Mouse (Mus musculus): ENCODE results near the gene Tnfrsf4.

Gene Tnfrsf4

DNA sequence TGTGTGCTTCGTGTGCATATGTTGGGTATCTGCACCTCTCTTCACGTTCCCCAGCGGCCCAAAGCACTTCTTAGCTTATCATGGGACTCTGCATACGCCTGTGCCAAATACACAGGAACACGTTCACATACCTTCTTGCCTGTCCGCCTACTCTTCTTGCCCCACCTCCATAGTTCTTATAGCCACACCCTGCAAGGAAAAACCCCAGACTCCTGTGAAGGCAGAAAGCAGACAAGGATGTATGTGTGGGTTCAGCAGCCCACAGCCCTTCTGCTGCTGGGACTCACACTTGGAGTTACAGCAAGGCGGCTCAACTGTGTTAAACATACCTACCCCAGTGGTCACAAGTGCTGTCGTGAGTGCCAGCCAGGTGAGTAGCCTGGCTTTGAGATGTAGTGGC is at the start of gene Tnfrsf4:
Tnfrsf4 (plus strand) TSS at position 207 of the 400 bp plus-strand sequence.
- DNase-seq (ENCODE audit: low spot score): no peak

DNA sequence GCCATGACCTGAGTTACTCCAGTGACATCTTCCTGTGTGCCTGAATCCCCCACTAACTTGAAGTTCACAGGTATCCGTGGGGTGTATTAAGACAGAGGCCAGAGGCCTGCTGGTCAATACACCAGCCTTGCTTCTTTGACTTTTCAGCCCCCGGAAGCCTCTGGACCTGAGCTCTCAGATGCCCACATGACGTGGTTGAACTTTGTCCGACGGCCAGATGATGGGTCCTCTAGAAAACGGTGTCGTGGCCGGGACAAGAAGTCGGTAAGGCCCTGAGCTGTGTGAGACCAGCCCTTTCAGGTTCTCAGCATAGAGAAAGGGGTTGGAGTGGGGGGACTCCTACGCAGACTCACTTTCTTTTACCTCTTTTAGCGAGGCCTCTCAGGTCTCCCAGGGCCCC is 49.2 kb upstream of the Tnfrsf4 start:
- DNase-seq (ENCODE audit: low spot score): no peak

DNA sequence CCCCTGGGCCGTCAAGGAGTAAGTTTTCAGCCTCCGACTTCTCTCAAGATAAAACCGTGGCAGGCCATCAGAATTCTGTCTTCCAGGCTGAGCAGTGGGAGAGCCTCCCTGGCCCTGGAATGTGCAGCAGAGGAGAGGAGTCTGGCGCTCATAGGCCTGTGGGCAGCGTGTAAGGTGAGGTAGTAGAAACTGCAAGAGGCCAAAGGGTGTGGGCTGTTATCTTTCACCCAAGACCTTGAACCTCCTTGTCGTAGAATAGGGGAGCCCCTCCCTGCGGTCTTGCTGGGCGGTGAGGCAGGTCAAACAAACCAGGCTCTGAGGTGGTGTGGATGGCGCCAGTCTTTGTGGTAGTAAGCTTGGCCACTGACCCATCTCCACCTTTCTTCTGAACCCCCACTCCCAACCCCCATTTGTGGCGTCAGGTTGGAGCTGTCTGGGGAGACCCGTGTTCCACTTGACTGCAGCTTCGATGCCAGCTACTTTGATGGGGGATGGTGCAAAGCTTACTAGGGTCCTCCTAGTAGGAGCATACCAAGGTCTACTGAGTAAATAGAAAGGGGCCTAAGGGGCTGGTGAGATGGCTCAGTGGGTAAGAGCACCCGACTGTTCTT is 44.5 kb upstream of the Tnfrsf4 start:
- no peak for DNase-seq (ENCODE audit: low spot score)

DNA sequence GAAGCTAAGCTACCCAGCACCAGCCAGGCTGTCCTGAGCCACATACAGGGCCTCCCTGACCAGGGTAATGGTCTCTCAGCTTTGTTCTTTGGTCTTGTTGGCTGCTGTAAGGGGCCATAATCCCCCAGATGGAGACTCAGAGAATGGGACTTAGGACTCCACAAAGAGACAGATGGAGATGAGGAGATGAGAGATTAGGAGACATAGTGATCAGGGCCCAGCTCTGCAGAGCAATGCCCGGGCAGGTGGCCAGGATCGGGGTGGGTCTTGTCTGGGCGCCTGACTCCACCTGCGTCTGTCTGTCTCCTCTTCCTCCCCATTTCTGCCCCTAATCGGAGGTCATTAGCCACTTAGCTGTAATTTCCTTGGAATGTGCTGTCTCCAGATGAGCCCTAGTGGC is 43.4 kb upstream of the Tnfrsf4 start:
- no peak for DNase-seq (ENCODE audit: low spot score)

DNA sequence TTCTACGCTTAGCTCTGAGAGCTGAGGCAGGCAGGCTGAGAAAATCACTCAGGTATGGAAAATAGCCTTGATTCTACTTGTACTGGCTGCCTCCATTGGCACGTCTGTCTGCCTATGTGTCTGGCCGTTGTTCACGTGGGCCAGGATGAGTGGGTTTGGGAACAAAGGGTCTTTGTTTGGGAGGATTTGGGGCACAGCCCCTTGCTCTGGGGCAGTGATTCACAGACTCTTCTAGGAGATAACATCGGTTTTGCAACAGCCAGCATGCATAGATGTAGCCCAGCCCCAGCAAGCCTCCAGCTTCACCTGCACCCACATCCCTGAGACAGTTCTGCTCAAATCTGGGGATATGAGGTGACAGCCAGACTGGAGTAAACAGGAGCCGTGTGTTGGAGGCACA is 41.0 kb upstream of the Tnfrsf4 start:
- DNase-seq (ENCODE audit: low spot score): no peak

DNA sequence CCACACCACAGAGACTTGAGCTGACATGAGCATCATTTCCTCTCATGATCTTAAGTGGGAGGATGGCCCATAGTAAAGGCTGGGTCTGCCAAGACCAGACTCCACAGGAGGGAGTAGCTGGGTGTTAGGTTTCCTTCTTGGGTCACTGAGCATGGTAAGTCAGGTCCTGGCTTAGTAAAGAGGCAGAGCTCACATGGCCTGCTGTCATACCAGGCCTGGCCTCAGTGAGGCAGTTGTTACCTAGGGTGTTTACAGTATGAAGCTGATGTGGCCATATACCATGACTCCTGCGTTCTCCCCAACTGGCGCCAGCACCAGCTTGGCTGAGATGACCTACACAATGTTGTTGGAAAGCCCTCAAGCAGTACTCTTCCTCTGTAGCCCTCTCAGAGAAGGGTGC is 40.4 kb upstream of the Tnfrsf4 start:
- DNase-seq (ENCODE audit: low spot score): no peak

DNA sequence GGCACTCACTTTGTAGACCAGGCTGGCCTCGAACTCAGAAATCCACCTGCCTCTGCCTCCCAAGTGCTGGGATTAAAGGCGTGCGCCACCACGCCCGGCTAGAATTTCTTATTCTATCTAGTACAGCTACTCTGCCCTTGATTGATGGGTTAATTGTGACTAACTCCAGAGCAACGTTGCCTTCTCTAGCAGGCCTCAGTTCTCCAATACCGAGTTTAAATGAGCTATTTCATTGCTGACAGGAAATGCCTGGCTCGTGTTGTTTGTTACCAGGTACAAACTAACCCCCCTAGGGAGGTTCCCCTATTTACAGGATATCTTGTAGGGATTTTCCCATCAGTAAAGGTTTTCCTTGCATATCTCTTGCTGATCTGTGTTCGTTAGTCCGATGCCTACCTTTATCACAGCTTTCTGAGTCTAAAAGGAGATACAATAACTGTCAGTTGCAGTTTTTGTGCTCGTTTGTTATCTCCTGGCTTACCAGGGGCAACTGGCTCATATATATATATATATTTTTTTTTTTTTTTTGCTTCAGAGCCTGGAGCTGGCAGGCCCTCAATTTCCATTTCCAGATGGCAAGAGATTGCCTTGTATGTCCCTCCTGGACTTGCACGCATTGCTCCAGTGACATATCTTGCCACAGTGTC is 32.1 kb upstream of the Tnfrsf4 start:
- DNase-seq (ENCODE audit: low spot score): no peak

DNA sequence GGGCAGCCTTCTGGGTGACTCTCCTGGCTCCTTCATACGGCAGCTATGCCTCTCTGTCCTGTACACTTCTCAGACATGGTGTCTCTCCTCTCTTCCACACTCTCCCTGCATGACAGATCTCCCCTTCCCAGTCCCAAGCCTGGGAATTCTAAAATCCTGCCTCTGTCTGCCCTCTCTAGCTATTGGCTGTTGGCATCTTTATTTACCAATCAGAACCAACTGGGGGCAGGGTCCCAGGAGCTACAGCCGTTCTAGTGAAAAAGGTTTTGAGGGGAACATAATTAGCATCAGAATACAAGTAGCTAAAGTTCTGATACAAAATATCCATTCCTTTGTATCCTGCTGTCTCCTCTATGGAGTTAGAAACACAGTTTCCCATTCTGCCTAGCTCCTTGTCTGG is 29.9 kb upstream of the Tnfrsf4 start:
- no peak for DNase-seq (ENCODE audit: low spot score)

DNA sequence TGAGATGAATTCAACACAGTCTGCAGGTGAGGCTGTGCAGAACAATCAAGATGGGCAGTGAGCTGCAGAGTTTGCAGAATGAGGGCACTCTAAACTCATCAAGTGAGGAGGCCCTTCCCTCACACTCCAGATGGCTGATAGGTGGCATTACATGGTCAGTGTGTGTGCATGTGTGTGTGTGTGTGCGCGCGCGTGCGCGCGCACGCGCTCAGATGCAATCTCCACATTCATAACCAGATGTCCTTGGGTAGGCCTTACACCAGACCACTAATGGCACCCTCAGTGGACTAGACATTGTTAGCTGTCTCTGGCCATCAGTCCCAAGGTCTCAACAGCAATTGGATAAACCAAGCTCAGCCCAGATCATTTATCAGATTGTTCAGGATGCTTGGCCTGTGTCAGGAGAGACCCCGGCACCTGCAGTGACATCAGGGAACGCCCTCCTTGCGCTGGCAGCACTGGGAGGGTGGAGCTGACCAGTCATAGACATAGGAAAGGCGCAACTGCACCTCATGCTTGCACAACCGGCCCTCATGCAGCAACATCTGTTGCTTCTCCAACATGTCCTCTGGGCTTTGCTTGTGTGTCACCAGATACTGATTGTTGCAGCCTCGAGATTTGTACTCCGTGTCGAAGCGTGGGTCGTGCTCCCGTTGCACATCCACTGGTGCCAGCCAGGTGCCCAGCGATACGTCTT is 22.3 kb upstream of the Tnfrsf4 start:
- no peak for DNase-seq (ENCODE audit: low spot score)

DNA sequence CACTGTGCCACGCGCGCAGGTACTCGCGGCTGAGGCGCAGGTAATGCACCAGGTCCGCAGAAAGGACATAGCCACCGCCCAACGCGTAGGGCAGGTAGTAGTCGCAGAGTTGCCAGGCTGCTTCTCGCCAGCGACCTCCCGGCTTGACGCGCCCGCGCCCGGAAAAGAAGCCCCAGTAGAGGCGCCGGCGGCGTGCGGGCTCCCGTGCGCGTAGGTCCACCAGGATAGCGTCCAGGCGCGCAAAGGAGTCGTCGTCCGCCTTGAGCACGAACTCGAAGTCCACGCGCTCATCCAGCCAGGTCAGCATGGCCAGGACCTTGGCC is 21.8 kb upstream of the Tnfrsf4 start:
- peak; percentile 20 for DNase-seq (ENCODE audit: low spot score)

DNA sequence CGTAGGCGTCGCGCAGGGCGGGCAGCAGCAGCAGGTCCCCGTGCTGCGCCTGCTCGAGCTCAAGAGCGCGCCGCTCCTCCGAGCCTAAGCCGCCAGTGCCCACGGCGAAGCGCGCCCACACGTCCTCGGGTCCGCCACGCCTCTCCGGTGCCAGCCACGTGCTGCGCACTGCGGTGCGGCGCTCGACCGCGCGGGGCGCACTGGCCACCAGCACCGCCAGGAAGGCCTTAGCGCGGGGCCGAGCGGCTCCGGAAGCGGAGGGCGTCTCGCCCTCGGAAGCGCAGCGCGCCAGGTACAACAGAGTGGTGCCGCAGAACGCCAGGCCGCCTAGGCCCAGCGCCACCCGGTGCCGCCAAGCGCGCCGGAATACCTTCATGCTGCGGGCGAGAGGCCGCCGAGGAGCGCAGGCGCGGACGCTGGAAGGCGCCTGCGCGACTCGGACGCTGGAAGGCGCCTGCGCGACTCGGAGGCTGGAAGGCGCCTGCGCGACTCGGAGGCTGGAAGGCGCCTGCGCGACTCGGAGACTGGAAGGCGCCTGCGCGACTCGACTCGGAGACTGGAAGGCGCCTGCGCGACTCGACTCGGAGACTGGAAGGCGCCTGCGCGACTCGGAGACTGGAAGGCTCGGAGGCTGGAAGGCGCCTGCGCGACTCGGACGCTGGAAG is 21.3 kb upstream of the Tnfrsf4 start, which contains the start of the genes B3galt6 and Sdf4:
B3galt6 (minus strand) TSS at position 409 of the 665 bp plus-strand sequence.
Sdf4 (plus strand) TSS at position 632 of the 665 bp plus-strand sequence.
- DNase-seq (ENCODE audit: low spot score): peak; percentile 89

DNA sequence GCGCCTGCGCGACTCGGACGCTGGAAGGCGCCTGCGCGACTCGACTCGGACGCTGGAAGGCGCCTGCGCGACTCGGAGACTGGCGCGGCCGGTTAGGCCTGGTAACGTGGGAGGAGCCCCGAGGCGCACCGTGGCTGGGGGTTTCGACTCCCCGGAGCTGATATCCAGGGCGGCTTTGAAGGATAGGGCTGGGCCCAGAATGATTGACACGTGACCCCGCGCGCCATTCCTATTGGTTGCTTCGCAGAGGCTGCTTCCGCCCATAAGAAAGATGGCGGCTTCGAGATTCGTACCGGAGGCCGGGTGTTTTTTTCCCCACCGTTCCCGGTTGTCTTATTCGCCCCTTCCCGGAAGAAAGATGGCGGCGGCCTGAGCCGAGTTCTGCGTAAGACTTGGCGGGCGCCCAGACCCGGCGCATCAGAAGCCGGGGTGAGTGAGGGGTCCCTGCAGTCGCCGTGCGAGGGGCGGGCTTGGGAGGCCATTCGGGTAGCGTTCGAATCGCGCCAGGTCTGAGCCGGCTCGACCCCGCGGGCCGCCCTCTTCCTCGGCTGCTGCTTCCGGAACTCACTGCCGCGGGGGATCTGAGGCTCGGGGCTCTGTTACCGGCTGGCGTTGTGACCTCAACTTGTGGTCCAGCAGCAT is 20.6 kb upstream of the Tnfrsf4 start:
- no peak for DNase-seq (ENCODE audit: low spot score)

DNA sequence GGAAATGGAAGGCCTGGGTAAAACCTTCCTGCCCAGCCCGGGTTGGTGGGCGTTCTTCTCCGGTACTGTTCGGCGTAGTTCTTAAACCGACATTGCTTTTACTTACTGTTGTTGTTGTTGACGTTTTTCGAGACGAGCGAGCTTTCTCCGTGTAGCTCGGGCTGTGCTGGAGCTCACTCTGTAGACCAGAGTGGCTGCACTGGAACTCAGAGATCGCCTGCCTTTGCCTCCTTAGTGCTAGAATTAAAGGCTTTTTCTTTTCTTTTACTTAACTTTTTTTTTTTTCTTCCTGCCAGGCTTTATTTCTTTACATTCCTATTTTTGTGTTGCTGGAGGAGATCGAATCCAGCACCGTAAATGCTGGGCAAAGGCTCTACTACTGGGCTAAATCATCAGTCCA is 20.0 kb upstream of the Tnfrsf4 start:
- no peak for DNase-seq (ENCODE audit: low spot score)

DNA sequence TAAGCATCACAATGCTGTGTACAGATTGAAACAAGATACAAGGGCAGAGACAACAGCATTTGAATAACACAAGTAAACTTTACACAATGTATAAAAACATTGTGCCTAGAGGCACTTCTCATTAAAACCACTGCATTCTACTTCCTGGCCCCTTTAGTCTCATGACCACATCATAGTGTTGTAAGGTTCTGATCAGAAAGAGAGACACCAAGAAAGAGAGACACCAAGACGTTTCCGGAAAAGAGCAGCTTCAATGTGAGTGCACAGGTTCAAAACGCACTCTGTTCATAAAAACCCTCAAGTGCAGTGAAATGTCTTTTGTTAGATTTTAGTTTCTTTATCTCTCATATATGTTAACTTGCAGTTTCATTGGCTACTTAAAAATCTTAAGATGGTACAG is 9.5 kb upstream of the Tnfrsf4 start:
- no peak for DNase-seq (ENCODE audit: low spot score)

DNA sequence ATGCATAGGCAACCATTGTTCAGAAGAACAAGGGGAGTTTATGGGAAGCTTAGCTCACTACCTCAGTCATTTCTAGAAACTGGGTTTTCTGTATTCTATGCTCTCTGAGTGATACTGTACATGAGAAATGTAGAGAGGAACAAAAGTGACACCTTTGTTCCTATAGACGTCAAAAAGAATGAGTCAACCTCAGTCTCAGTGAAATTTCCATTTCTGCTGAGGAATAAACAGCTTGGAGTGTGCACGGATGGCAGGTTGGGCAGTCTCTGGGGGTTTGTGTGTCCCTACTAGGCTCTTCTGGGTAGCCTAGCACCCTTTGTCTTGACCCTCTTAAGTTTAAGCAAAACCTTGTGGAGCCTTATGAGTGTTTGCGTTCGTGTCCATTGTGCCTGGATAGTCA is 5.3 kb upstream of the Tnfrsf4 start:
- DNase-seq (ENCODE audit: low spot score): no peak

DNA sequence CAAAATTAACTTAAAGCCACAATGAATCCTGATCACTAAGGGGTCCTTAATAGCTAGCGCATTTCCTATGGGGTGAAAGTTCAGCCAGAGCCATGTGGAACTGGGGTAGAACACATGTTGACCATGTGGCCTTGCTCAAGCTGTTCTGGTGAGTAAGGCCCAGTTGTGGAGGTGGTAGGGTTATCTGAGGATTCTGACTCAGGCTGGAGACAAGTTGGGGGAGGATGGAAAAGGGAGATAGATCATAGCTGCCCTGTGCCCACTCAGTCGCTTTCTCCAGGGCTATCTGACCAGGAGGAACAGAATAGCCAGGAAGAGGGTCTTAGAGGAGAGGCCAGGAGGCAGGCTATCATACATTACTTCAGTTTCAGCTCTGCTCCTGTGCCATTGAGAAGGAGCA is 793 bp downstream of the Tnfrsf4 start:
- no peak for DNase-seq (ENCODE audit: low spot score)

DNA sequence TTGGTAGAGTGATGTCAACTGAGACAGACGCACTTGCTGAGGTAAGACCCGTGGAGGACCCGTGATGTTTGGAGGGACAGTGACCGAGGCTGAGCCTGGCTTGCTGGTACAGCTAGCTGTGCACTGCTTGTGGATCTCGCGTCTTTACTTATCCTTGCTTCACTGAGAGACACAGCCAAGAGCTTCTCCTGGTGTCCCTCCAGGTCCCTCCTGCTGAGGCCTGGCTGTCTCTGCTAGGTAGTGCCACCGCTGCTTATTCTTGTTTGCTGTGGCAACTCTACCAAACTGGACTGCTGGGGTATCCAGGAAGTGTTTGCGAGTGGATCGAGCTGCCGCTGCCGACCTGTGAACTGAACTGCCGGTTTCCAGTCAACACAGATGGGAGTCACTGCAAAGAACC is 6.1 kb downstream of the Tnfrsf4 start:
- DNase-seq (ENCODE audit: low spot score): no peak

DNA sequence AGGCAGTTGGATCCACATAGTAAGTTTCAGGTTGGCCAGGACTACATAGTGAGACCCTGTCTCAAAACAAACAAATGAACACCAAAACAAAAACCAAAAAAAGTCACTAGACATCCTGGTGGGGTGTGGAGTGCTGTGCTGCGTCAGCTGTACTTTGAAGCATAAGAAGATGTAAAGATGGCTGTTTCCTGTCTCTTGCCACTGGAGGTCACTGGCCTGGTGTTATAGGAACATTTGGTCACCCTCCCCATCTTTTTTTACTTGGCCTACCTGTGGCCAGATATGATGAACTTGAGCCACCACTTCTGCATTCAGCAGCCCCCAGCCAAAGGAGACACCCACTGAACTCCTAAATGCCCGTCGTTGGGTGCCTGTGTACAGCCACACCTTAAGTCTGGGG is 7.7 kb downstream of the Tnfrsf4 start:
- DNase-seq (ENCODE audit: low spot score): no peak

DNA sequence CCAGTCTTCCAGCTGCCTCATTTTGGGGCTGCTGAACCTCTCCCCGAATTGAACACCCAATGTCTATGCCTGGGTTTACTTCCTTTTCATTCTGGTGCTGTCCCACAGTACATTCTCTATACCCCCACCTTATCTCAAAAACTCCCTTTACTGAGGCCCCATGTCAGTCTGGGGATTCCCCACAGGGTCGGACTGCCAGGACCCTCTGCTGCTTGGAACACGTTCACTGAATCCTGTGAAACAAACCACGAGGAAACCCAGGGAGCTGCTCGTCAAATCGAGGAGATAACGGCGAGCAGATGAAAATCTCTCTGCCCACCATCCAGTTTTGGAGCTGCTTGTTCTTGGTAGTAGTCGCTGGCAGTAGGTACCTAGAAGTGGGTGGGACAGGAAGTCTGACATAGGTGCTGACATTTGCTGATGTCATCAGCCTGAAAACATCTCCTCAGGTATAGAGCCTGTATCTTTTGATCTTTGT is 8.3 kb downstream of the Tnfrsf4 start:
- no peak for DNase-seq (ENCODE audit: low spot score)

DNA sequence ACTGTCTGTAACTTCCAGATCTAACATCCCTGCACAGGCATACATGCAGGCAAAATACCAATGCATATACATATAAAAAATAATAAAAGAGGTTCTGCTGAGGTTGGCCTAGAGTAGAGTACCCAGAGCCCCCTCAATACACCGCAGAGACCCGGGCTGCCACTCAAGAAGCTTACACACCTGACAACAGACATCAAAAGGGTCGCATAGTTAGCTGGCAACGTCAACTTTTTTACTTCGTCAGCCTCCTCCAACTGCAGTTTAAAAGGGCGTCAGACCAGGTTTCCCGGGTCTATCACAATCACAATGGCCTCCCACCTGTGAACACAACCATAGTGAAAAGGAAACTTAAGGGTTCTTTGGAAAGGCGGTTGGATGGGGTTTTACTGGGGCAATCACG is 9.9 kb downstream of the Tnfrsf4 start:
- no peak for DNase-seq (ENCODE audit: low spot score)

DNA sequence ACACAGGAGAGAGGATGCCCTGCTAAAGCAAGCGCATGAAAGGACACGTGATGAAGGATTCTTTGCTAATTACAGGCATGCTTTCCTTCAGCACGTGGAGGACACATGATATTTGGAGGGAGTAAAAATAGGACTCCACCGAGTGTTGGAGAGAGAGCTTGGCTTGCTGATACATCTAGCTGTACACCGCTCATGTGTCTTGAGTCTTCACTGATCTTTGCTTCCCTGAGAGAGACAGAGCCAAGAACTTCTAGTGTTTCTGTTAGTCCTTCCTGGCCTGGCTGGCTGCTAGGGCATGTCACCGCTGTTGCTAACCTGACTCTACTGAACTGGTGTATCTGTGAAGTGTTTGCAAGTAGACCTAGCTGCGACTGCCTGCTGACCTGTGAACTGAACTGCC is 10.5 kb downstream of the Tnfrsf4 start:
- no peak for DNase-seq (ENCODE audit: low spot score)

DNA sequence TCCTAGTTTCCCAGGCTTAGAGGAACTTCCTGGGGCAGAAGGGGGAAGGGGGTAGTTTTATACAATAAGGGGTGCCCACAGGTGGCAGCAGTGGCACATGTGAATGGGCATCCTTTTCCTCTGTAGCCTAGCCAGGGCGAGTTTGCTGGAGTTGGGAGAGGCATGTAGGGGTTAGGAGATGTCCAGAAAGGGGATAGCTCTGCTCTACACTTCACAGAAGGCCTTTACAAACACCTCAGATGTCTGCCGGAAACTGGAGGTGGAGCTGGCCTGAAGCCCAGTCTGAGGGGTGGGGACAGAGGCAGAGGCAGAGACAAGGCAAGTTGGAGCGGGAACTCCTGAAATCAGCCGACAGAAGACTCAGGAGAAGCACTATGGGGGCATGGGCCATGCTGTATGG is 12.4 kb downstream of the Tnfrsf4 start, which contains the start of gene Tnfrsf18:
Tnfrsf18 (plus strand) TSS at position 152 of the 400 bp plus-strand sequence.
- DNase-seq (ENCODE audit: low spot score): no peak

Measured in ovary, adult 18-20 months (tissue).